Mouse (Mus musculus) retina, postnatal 7 days (tissue): ENCODE data around the gene Mrps27.
A peak's percentile ranks its signal among the peaks of the same experiment; 100 is the strongest.

Source experiments
- DNase-seq: peaks from one replicate; pipeline ENCODE4 v3.0.0-alpha.2; 2012; ENCODE audit warnings: low read depth, low spot score

Gene Mrps27

GRCm38 (mm10) chr13:99351596-99351995 lies 7.0 kb downstream of the Mrps27 start:
- no peak for DNase-seq

GRCm38 (mm10) chr13:99352758-99353489 lies 8.3 kb downstream of the Mrps27 start:
- DNase-seq: peak; percentile 92

GRCm38 (mm10) chr13:99353490-99353851 lies 8.9 kb downstream of the Mrps27 start:
- DNase-seq: peak; percentile 43

- no peak for DNase-seq
Observed at GRCm38 (mm10) chr13:99355072-99355471, 10.5 kb downstream of the Mrps27 start.

- no peak for DNase-seq
Observed at GRCm38 (mm10) chr13:99355861-99356260, 11.3 kb downstream of the Mrps27 start.

- DNase-seq: no peak
Observed at GRCm38 (mm10) chr13:99356428-99357265, 12.1 kb downstream of the Mrps27 start.

- no peak for DNase-seq
Observed at GRCm38 (mm10) chr13:99358921-99359320, 14.3 kb downstream of the Mrps27 start.

- DNase-seq: no peak
Observed at GRCm38 (mm10) chr13:99363866-99364265, 19.3 kb downstream of the Mrps27 start.

- no peak for DNase-seq
Observed at GRCm38 (mm10) chr13:99366422-99367175, 22.0 kb downstream of the Mrps27 start.

GRCm38 (mm10) chr13:99367554-99368174 lies 23.1 kb downstream of the Mrps27 start:
- no peak for DNase-seq

- DNase-seq: no peak
Observed at GRCm38 (mm10) chr13:99369103-99369502, 24.5 kb downstream of the Mrps27 start.

- no peak for DNase-seq
Observed at GRCm38 (mm10) chr13:99371285-99371684, 26.7 kb downstream of the Mrps27 start.

GRCm38 (mm10) chr13:99373684-99374083 lies 29.1 kb downstream of the Mrps27 start:
- no peak for DNase-seq

- no peak for DNase-seq
Observed at GRCm38 (mm10) chr13:99374191-99374590, 29.6 kb downstream of the Mrps27 start.

- peak; percentile 73 for DNase-seq
Observed at GRCm38 (mm10) chr13:99375550-99375949, 31.0 kb downstream of the Mrps27 start.

- no peak for DNase-seq
Observed at GRCm38 (mm10) chr13:99377055-99377454, 32.5 kb downstream of the Mrps27 start.

- DNase-seq: no peak
Observed at GRCm38 (mm10) chr13:99378223-99378622, 33.6 kb downstream of the Mrps27 start.

GRCm38 (mm10) chr13:99382373-99382772 lies 37.8 kb downstream of the Mrps27 start:
- no peak for DNase-seq

GRCm38 (mm10) chr13:99384555-99385203 lies 40.1 kb downstream of the Mrps27 start:
- no peak for DNase-seq

GRCm38 (mm10) chr13:99385911-99386310 lies 41.3 kb downstream of the Mrps27 start:
- no peak for DNase-seq

- no peak for DNase-seq
Observed at GRCm38 (mm10) chr13:99386341-99386740, 41.8 kb downstream of the Mrps27 start.
